Mouse (Mus musculus): ENCODE results near the gene Gins2.

The Gins2 gene

DNA sequence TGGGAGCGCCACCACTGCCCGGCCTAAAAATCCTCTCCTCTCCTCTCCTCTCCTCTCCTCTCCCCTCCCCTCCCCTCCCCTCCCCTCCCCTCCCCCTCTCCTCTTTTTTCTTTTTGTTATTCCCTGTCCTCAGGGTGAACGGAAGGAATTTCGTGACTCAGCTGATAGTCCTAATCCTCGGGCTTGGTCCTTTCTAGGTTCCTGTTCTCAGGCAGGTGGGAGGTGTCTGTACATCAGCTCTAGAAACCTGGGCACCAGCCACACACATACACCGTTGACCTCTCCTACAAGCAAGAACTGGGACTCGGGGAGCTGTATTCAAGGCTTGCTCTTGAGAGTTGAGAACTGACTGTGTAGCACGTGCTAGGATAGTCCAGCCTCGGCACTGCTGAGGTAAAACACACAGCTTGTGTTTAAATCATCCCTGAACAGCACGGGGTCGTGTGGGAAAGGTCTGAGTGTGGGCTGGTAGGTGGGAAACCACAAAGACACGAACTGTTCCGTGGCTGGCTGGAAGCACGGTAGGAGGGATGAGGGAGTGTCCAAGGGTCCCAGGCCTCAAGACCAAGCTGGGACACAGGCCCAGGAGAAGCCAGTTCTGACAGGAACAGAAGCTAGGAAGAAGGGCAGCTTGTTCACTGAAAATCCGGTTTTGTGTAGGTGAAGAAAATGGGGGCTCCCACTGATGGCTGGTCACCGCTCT, 58.0 kb downstream of the Gins2 start:
- no peak for DNase-seq (ENCODE audit: extremely low read depth, low read depth)

- DNase-seq (ENCODE audit: extremely low read depth, low read depth) = no peak
These were observed 59.9 kb downstream of the Gins2 start for GRCm38 (mm10) chr8:120529226-120529625.

Data from MEL-GATA-1-ER (cell line).